Mouse (Mus musculus) neural tube, embryonic 10.5 days (tissue): ENCODE data around the gene Ralgps2.
A peak's percentile ranks its signal among the peaks of the same experiment; 100 is the strongest.

Experiments used
- DNase-seq: peaks from one replicate; pipeline ENCODE4 v3.0.0-alpha.2; 2017; ENCODE audit warnings: low spot score; ENCODE audit errors: extremely low spot score

The Ralgps2 gene

DNA sequence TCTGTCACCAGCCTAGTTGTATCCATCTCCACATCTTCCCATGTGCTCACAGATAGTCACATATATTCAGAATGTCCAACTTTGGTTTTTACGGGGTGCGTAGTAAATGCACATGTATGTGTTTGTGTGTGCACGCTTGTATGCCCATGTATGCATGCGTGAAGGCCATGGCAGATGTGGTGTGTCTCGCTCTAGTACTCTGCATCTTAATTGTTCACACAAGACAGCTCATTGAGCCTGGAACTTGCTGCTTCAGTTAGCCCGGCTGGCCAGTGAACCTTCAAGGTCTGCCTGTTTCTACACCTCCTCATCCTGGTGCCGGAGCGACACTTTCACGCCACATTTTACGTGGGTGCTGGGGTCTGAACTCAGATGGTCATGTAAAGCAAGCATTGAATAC, 168.6 kb downstream of the Ralgps2 start:
- DNase-seq = no peak

GRCm38 (mm10) chr1:156769621-156770297, 169.7 kb downstream of the Ralgps2 start:
- DNase-seq = no peak

- no peak for DNase-seq
These were observed 170.3 kb downstream of the Ralgps2 start for GRCm38 (mm10) chr1:156769163-156769562.

DNA sequence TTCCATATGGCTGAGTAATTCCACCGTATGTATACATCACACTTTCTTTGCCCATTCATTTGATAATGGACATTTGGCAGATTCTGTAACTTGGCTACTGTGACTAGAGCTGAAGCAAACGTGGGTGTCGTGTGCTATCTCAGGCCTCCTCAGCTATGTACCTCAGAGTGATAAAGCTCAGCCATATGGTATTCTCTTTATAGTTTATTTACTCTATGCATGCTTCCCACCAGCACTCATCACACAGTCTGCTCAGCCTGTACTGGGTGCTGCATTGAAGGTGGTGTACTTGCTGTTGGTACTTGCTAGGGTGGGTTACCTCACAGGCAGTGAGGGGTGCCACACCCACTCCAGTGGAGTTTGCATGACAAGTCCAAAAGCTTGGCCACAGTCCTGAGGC, 174.1 kb downstream of the Ralgps2 start:
- DNase-seq = no peak

DNA sequence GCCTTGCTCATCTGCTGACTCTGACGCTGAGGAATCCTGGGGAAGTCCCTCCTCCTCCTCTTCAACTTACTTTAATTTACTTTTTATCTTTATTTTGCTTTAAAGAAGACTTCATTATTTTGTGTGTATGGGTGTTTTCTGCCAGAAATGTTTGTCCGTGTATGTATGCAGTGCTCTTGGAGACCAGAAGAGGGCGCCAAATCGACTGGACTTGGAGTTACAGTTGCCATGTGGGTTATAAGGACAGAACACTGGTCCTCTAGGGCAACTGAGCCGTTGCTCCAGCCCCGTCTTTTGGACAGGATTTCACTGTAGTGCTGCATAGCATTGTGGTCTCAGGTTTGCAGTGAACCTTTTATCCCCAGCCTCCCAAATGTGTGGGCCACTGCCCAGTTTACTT, 174.8 kb downstream of the Ralgps2 start:
- DNase-seq = no peak

DNA sequence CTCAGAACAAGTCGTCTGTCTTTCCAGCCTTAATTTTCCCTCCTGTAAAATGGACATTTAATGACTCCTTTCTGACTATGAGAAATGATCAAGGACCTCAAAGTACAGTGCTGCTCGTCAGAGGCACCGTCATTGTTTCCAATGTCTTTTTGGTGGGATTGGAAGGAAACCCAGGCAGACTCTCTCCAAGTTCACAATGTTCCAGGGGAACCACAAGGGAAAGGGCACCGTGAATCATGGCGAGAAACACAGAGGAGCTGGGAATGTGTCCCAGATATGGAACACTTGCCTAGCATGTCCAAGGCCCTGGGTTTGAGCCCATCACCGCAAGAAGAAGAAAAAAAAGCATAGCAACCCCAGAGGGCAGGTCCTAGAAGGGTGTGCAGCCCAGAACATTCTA, 176.1 kb downstream of the Ralgps2 start:
- DNase-seq = no peak

- no peak for DNase-seq
These were observed 178.0 kb downstream of the Ralgps2 start for GRCm38 (mm10) chr1:156761430-156761801.

DNA sequence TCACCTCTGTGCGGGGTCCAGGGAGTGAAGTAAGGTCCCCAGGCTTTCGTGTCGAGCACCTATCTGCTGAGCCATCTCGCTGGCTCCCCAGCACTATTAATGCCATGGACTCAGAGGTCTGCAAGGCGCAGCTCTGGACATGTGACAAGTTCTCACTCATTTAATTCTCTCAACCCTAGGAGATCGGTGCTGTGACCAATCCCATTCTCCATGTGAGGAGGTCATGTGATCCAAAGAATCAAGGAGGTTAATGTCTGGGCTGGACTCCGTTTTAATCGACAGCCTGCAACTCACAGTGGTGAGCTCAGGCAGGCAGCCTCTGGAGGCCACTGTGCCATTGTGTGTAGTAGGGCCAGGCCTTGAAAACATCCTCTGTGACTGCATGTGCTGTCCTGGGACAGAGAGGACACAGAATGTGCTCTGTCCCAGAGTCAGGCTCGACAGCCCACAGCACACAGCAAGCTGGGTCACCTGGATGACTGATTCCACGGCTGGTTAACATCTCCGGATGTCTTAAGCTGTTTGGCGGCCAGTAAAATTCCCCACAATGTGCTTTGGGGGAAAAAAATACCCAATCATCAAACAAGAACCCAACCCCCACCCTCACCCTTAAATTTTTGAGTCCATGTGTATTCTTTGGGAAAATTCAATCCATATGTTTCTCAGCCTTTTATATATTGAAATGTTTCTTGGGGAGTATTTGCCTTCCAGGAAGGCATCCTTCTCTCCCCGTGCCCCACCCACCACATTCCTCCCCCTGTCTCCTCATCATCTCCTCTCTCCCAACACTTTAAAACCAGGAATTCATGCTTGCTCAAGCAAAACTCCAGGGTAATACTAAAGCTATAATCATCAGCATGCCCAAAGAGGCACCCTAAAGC, 178.6 kb downstream of the Ralgps2 start:
- DNase-seq = no peak

DNA sequence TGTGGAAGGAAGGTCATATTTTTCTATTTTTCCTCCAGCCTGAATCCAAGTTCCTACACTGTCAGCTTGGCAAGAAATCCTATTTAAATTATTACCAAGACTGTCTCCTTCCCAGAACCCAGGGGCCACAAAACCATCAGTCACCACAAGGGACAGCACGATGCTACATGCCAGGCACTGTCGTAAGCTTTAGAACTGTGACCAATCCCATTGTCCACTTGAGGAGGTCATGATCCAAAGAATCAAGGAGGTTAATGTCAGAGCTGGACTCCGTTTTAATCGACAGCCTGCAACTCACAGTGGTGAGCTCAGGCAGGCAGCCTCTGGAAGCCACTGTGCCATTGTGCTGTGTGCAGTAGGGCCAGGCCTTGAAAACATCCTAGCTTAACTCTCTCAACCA, 181.1 kb downstream of the Ralgps2 start:
- DNase-seq = no peak

DNA sequence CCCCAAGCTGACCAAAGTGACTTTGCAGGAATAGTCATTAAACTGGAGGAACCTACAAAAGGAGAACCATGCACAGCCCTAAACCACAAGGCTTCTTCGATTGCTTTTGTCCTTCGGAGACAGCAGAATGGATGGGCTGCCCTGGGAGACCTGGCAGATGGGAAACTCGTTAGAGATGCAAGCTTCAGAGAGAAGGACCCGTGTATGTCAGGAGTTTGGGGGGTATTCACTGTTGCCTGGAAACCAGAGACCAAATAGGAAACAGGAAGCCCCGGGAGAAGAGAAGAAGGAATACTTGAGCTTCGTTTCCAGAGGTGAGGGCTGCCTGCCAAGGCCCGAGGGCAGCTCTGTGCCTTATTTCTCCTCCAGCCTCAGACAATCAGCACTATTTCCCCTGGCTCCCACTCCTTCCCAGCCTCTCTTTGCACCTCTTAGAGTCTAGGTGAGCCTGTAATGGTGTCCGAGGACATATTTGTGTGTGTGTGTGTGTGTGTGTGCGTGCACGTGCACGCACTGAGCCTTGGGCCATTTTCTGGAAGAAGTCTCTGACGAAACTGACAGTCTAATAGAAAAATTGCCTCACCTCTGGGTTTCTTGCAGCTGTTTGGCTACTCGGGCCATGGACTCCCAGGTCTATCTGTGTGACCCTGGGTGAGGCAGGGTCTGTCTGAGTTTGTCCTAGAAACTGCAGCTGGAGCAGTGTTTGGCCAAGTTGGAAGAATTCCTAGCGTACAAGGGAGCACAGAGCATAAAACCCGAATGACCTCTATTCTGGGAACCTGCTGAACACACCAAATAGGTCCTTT, 184.6 kb downstream of the Ralgps2 start:
- DNase-seq = peak; percentile 79
